Mouse (Mus musculus) lung, embryonic 14.5 days (tissue): ENCODE results near the gene Ptpa. TPM values are rescaled to one million over a fixed set of nuclear protein-coding genes. Genes with fewer than 3 reads are reported as not detected.

Source experiments
- ATAC-seq: fragments of 200-750 bp; cut with Nextera tagmentation; 2 replicates; pipeline ENCODE4 v1.8.0; 2017; ENCODE audit warnings: mild to moderate bottlenecking, moderate TSS enrichment, moderate library complexity; ENCODE audit not compliant: insufficient read depth
- DNase-seq: peaks from one replicate; pipeline ENCODE4 v3.0.0-alpha.2; 2015
- H3K27ac ChIP-seq: fragments of 300-500 bp; sonication (generic); 2 replicates; pipeline ENCODE4 v1.5.1; 2014; ENCODE audit warnings: low read depth, mild to moderate bottlenecking, moderate library complexity
- H3K27me3 ChIP-seq: fragments of 300-500 bp; sonication (generic); 2 replicates; pipeline ENCODE4 v1.6.1; 2014; ENCODE audit warnings: low read length, control low read depth; ENCODE audit not compliant: insufficient read depth
- H3K36me3 ChIP-seq: fragments of 300-500 bp; sonication (generic); 2 replicates; pipeline ENCODE4 v1.6.1; 2014; ENCODE audit warnings: control low read depth; ENCODE audit not compliant: insufficient read depth
- H3K4me1 ChIP-seq: fragments of 300-500 bp; sonication (generic); 2 replicates; pipeline ENCODE4 v1.6.1; 2014; ENCODE audit warnings: antibody characterized with exemption, control low read depth; ENCODE audit not compliant: insufficient read depth
- H3K4me2 ChIP-seq: fragments of 300-500 bp; sonication (generic); 2 replicates; pipeline ENCODE4 v1.6.1; 2014; ENCODE audit warnings: mild to moderate bottlenecking
- H3K4me3 ChIP-seq: fragments of 300-500 bp; sonication (generic); 2 replicates; pipeline ENCODE4 v1.5.1; 2014; ENCODE audit warnings: low read depth, low read length
- H3K9ac ChIP-seq: fragments of 300-500 bp; sonication (generic); 2 replicates; pipeline ENCODE4 v1.6.1; 2014
- H3K9me3 ChIP-seq: fragments of 300-500 bp; sonication (generic); 2 replicates; pipeline ENCODE4 v1.6.1; 2016; ENCODE audit warnings: low read depth, low read length, control low read depth
- CTCF ChIP-seq: IDR thresholded peaks from 2 replicates; pipeline ENCODE4 v1.5.1; 2016; ENCODE audit warnings: antibody characterized with exemption, low read depth
- WGBS: fragments of 180-500 bp; shearing (Covaris S2); extraction: QIAGEN DNeasy Blood & Tissue Kit; methylation state at CpG from one replicate; pipeline ENCODE4 v1.1.7; 2014; 5-methylcytosine and 5-hydroxymethylcytosine counted together
- polyA plus RNA-seq: library from polyadenylated mRNA; unstranded; fragments of >200 nt; fragmentation: Nextera tagmentation; extraction: Ambion mirVana; gene quantifications from 2 replicates; pipeline ENCODE4 v1.2.1, GENCODE M21; 2014

Gene Ptpa
- polyA plus RNA-seq, 1 experiment from 2014 or later: 95.5 TPM

DNA sequence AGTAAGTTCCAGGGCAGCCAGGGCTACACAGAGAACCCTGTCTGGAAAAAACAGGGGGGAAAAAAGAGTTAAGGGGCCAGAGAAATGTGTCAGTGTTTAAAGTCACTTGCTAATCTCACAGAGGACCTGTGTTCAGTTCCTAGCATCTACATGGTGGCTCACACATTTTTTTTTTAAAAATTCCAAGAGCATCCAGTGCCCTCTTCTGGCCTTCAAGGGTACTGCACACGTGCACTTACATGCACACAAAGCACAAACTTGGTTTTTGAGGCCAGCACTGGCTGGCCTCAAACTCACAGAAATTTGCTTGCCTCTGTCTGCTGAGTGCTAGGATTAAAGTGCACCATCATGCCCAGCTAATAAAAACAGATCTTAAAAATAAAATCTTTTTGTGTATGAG lies 34.7 kb downstream of the Ptpa start:
- Histone ChIP-seq H3K4me3 (no peak overlapping the region), H3K27me3 (no peaks in the 10 kb centered on the region), H3K27ac (no peak overlapping the region), H3K36me3 (peaks cover 59% of the 10 kb centered on the region), H3K4me1 (peaks cover 7% of the 10 kb centered on the region), H3K4me2 (no peak overlapping the region), H3K9ac (no peak overlapping the region), H3K9me3 (peaks cover 5% of the 10 kb centered on the region; the same call in 1 of the 2 replicates)
- no peak for ATAC-seq
- 69% methylated on average over 1 of the region's 1 CpGs for WGBS
- peak; percentile 41 for DNase-seq
- peak; percentile 58 for TF ChIP-seq CTCF

DNA sequence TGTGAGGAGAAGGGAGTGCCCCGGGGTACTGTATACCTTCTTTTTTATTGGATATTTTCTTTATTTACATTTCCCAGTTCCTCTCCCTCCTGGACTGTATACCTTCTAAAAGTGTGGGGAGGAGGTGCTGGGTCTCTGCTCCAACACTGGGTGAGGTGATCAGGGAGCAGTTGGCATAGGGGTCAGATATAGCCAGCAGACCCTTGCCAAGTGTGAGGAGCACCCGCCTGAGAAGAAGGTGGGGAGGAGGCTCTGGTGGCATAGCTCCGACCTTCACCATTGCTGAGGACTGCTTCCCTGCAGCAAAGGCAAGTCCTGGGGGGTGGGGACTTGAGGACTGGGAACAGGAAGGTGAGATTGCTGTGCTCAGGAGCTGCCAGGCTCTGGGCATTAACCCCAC lies 35.7 kb downstream of the Ptpa start:
- Histone ChIP-seq H3K9me3 (peaks cover 5% of the 10 kb centered on the region; the same call in 1 of the 2 replicates), H3K27me3 (no peaks in the 10 kb centered on the region), H3K36me3 (peaks cover 50% of the 10 kb centered on the region), H3K9ac (no peak overlapping the region), H3K27ac (no peak overlapping the region; the same call in 1 of the 2 replicates), H3K4me3 (no peak overlapping the region), H3K4me2 (no peak overlapping the region), H3K4me1 (no peaks in the 10 kb centered on the region)
- no peak for ATAC-seq
- 74% methylated on average over 3 of the region's 3 CpGs for WGBS
- no peak for TF ChIP-seq CTCF
- no peak for DNase-seq

DNA sequence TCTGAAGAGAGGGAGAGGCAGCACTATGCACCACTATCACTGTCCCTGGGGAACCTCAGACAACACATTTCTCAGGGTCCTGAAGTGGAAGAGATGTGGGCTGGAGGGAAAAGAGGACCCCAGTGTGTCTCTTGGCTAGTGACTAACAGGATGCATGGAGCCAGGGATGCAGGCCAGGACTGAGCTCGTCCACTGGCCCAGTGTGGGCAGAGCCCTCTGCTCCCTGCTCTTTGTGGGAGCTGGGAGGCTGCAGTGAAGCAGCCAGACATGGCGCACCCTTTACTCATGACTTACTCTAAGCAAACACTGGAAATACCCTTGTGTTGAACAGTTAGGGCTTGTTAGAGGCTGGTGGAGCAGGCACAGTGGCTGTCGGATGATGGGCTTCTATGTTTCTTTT lies 37.7 kb downstream of the Ptpa start:
- WGBS: 58% methylated on average over 3 of the region's 3 CpGs
- H3K4me2 ChIP-seq: no peak overlapping the region
- H3K27ac ChIP-seq: peak overlapping the region; percentile 48
- TF ChIP-seq CTCF: no peak
- ATAC-seq (no peak), DNase-seq (no peak)
- H3K4me3 ChIP-seq: no peak overlapping the region
- no peaks in the 10 kb centered on the region for H3K4me1 ChIP-seq
- H3K36me3 ChIP-seq: peaks cover 33% of the 10 kb centered on the region
- peaks cover 5% of the 10 kb centered on the region; the same call in 1 of the 2 replicates for H3K9me3 ChIP-seq
- no peak overlapping the region for H3K9ac ChIP-seq
- H3K27me3 ChIP-seq: no peaks in the 10 kb centered on the region

- 69% methylated on average over 5 of the region's 5 CpGs for WGBS
- DNase-seq: no peak
- H3K4me2 ChIP-seq: no peak overlapping the region
- H3K9ac ChIP-seq: no peak overlapping the region
- H3K27me3 ChIP-seq: no peaks in the 10 kb centered on the region
- H3K36me3 ChIP-seq: peaks cover 28% of the 10 kb centered on the region
- H3K27ac ChIP-seq: no peak overlapping the region
- no peak for ATAC-seq
- no peak overlapping the region for H3K4me3 ChIP-seq
- no peaks in the 10 kb centered on the region for H3K4me1 ChIP-seq
- no peak for TF ChIP-seq CTCF
- H3K9me3 ChIP-seq: peaks cover 5% of the 10 kb centered on the region; the same call in 1 of the 2 replicates
Measured at GRCm38 (mm10) chr2:30454587-30454986, 38.7 kb downstream of the Ptpa start.

DNA sequence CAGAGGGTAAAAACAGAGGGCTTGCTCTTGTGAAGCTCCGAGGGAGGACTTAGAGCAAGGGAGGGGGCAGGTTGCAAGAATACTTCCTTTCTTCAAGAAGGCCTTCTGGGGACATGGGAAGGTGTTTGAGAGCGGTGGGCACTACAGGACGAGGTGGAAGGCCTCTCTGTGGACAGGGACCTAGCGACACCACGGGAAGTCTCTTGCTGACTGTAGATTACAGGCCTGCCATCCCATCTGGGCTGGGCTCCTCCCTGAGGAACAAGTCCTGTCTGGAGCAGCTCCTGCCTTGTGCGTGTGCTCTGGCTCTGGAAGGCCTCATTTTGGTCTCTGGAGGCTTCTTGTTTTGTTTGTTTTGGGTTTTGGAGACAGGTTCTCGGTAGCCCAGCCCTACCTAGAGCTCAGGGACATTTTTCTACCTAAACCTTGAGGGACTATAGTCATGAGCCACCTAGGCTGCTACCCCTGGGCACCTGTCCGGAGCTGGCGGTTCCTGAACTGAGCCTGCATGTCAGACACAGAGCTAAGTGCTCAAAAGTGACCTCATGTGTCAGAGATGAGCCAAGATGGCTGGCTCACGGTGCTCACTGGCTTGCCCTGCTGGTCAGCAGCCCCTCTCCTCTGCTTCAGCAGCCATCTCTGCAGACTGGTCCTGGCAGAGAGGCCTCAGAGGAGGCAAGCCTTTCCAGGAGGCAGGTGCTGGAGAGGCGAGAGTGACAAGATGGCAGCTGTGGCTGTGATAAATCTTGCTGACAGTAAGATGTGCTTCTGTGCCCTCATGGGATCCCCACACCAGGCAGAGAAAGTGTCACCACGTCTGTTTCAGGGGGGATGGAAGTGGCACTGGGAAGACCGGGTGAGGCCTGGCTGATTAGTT lies 40.5 kb downstream of the Ptpa start:
- ATAC-seq: no peak
- Histone ChIP-seq H3K9me3 (no peaks in the 10 kb centered on the region), H3K27me3 (no peaks in the 10 kb centered on the region), H3K9ac (no peak overlapping the region), H3K4me2 (no peak overlapping the region), H3K36me3 (peaks cover 17% of the 10 kb centered on the region), H3K4me3 (no peak overlapping the region), H3K4me1 (no peaks in the 10 kb centered on the region), H3K27ac (peak overlapping the region; percentile 36; the same call in 1 of the 2 replicates)
- no peak for TF ChIP-seq CTCF
- 50% methylated on average over 13 of the region's 13 CpGs for WGBS
- no peak for DNase-seq

DNA sequence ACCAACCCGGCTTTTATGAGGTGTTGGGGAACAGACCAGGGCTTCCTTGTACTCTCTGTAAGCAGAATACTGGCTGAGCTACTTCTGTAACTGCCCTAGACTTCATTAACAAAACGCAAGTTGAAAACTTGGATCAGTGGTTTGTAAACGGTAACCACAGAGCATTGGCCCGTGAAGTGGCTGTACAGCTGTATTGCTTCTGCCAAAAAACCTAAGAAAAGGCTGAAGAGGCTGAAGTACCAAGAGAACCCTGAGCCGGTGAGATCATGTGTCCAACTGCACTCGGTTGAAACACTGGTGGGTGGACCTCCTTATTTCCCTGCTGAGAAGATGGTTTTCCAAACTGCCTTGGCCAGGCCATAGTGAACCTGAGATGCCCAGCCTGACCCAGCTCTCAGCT lies 42.5 kb downstream of the Ptpa start:
- no peaks in the 10 kb centered on the region; the same call in 1 of the 2 replicates for H3K4me1 ChIP-seq
- H3K9ac ChIP-seq: no peak overlapping the region
- H3K36me3 ChIP-seq: peaks cover 17% of the 10 kb centered on the region
- DNase-seq (no peak), ATAC-seq (no peak)
- H3K27me3 ChIP-seq: no peaks in the 10 kb centered on the region
- peak overlapping the region; percentile 38; the same call in 1 of the 2 replicates for H3K27ac ChIP-seq
- no peak for TF ChIP-seq CTCF
- H3K9me3 ChIP-seq: no peaks in the 10 kb centered on the region
- 77% methylated on average over 6 of the region's 6 CpGs for WGBS
- no peak overlapping the region for H3K4me2 ChIP-seq
- no peak overlapping the region for H3K4me3 ChIP-seq

- H3K9me3 ChIP-seq: no peaks in the 10 kb centered on the region
- H3K9ac ChIP-seq: no peak overlapping the region
- peaks cover 5% of the 10 kb centered on the region; the same call in 1 of the 2 replicates for H3K4me1 ChIP-seq
- WGBS: 84% methylated on average over 6 of the region's 6 CpGs
- H3K4me2 ChIP-seq: no peak overlapping the region
- no peaks in the 10 kb centered on the region for H3K27me3 ChIP-seq
- no peak overlapping the region for H3K4me3 ChIP-seq
- DNase-seq: no peak
- H3K36me3 ChIP-seq: peaks cover 11% of the 10 kb centered on the region; the same call in 1 of the 2 replicates
- no peak overlapping the region for H3K27ac ChIP-seq
- no peak for ATAC-seq
- peak; percentile 42 for TF ChIP-seq CTCF
Measured at GRCm38 (mm10) chr2:30459241-30459640, 43.4 kb downstream of the Ptpa start.
